Mouse (Mus musculus) hindbrain, embryonic 14.5 days (tissue): ENCODE results near the gene Grin3a. TPM values are rescaled to one million over a fixed set of nuclear protein-coding genes. Genes with fewer than 3 reads are reported as not detected.

Source experiments
- ATAC-seq: fragments of 200-750 bp; cut with Nextera tagmentation; 2 replicates; pipeline ENCODE4 v1.8.0; 2017; ENCODE audit warnings: moderate number of reproducible peaks, mild to moderate bottlenecking, moderate TSS enrichment, moderate library complexity; ENCODE audit not compliant: low FRiP score
- DNase-seq: peaks from one replicate; pipeline ENCODE4 v3.0.0-alpha.2; 2015; ENCODE audit warnings: low spot score
- H3K27ac ChIP-seq: fragments of 300-500 bp; sonication (generic); 2 replicates; pipeline ENCODE4 v1.5.1; 2014; ENCODE audit warnings: mild to moderate bottlenecking, moderate library complexity
- H3K27me3 ChIP-seq: fragments of 300-500 bp; sonication (generic); 2 replicates; pipeline ENCODE4 v1.6.1; 2014; ENCODE audit warnings: mild to moderate bottlenecking, low read length, mixed read lengths; ENCODE audit not compliant: control insufficient read depth, insufficient read depth
- H3K36me3 ChIP-seq: fragments of 300-500 bp; sonication (generic); replicated peaks from 2 replicates; pipeline ENCODE4 v1.6.1; 2014; ENCODE audit not compliant: control insufficient read depth, insufficient read depth
- H3K4me1 ChIP-seq: fragments of 300-500 bp; sonication (generic); replicated peaks from 2 replicates; pipeline ENCODE4 v1.6.1; 2014; ENCODE audit warnings: antibody characterized with exemption, low read length, mixed read lengths; ENCODE audit not compliant: control insufficient read depth, insufficient read depth
- H3K4me2 ChIP-seq: fragments of 300-500 bp; sonication (generic); replicated peaks from 2 replicates; pipeline ENCODE4 v1.6.1; 2014; ENCODE audit warnings: mild to moderate bottlenecking, moderate library complexity
- H3K4me3 ChIP-seq: fragments of 300-500 bp; sonication (generic); replicated peaks from 2 replicates; pipeline ENCODE4 v1.5.1; 2014; ENCODE audit warnings: mild to moderate bottlenecking, low read length
- H3K9ac ChIP-seq: fragments of 300-500 bp; sonication (generic); 2 replicates; pipeline ENCODE4 v1.6.1; 2014
- H3K9me3 ChIP-seq: fragments of 300-500 bp; sonication (generic); 2 replicates; pipeline ENCODE4 v1.6.1; 2016; ENCODE audit warnings: low read length; ENCODE audit not compliant: control insufficient read depth
- WGBS: fragments of 180-500 bp; shearing (Covaris S2); extraction: QIAGEN DNeasy Blood & Tissue Kit; methylation state at CpG from one replicate; pipeline ENCODE4 v1.1.7; 2014; 5-methylcytosine and 5-hydroxymethylcytosine counted together
- polyA plus RNA-seq: library from polyadenylated mRNA; unstranded; fragments of >200 nt; fragmentation: Nextera tagmentation; extraction: Ambion mirVana; gene quantifications from 2 replicates; pipeline ENCODE4 v1.2.1, GENCODE M21; 2014

The Grin3a gene
- polyA plus RNA-seq, result 33.7 and 42.7 TPM in 2 replicates

DNA sequence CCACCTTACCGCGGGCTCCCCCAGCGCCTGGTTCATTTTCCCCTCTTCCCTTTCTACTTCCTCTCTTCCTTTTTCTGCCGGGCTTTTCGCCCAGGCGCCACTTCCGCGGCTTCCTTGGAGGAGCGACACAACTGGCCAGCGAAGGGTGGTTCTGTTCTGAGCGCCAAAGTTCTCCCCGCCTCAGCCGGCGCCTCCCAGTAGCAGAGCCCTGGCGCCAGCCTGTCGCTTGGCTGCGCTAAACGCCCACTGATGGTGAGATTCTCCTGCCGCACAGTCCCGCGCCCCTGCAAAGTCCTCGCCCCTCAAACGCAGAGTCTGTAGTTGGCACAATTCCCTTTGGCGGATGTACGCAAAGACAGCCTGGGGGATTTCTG is at the start of gene Grin3a:
TSS of gene Grin3a (minus strand) at position 133 of the 374 bp plus-strand sequence.
- Histone ChIP-seq H3K27me3 (peaks cover 33% of the 10 kb centered on the region), H3K9me3 (no peaks in the 10 kb centered on the region), H3K4me2 (peak within 1 kb of the TSS; percentile 78), H3K36me3 (no peaks in the 10 kb centered on the region), H3K4me1 (peaks cover 2% of the 10 kb centered on the region; the same call in 1 of the 2 replicates), H3K9ac (peak within 1 kb of the TSS; percentile 65), H3K27ac (peak within 1 kb of the TSS; percentile 61), H3K4me3 (peak within 1 kb of the TSS; percentile 65)
- peak; percentile 95 for ATAC-seq
- peak; percentile 81 for DNase-seq
- WGBS, result under 1% methylated on average over 25 of the region's 25 CpGs

DNA sequence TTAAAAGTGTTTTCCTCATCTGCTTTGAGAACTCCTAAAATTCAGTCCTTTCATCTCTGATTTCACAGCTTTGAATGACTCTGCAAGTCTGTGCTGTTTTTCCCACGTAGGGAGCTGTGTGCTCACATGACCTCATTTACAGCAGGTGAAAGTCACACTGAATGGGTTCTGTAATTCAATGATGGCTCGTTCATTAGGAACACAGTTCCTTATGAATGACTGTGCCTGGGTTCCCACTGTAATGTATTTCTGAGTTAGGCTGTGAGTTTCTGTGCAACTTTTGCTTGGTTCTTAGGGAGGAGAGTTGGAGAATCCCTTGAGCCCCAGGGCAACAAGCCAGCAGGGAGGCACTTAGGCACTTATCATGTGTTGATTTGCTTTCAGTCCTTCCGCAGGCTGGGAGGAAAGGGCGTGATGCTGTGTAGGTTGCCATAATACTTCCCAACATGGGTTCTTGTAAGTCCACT is 46.3 kb upstream of the Grin3a start:
- Histone ChIP-seq H3K27me3 (no peaks in the 10 kb centered on the region), H3K9ac (no peak overlapping the region), H3K27ac (no peak overlapping the region), H3K4me2 (no peak overlapping the region), H3K4me3 (no peak overlapping the region), H3K4me1 (no peaks in the 10 kb centered on the region), H3K36me3 (no peaks in the 10 kb centered on the region), H3K9me3 (no peaks in the 10 kb centered on the region)
- DNase-seq (no peak), ATAC-seq (peak; percentile 59; the same call in 1 of the 2 replicates)
- WGBS, result 31% methylated on average over 4 of the region's 4 CpGs

- ATAC-seq, result peak; percentile 31; the same call in 1 of the 2 replicates
- no peak overlapping the region for H3K9ac ChIP-seq
- no peaks in the 10 kb centered on the region for H3K36me3 ChIP-seq
- 75% methylated on average over 3 of the region's 3 CpGs for WGBS
- no peak overlapping the region for H3K4me2 ChIP-seq
- no peak for DNase-seq
- H3K4me1 ChIP-seq, result no peaks in the 10 kb centered on the region
- H3K27ac ChIP-seq, result no peak overlapping the region
- H3K27me3 ChIP-seq, result no peaks in the 10 kb centered on the region
- H3K4me3 ChIP-seq, result no peak overlapping the region
- H3K9me3 ChIP-seq, result no peaks in the 10 kb centered on the region
Measured at GRCm38 (mm10) chr4:49877084-49877483, 31.5 kb upstream of the Grin3a start.

GRCm38 (mm10) chr4:49860611-49861010 is 15.1 kb upstream of the Grin3a start:
- Histone ChIP-seq H3K27ac (no peak overlapping the region), H3K9me3 (no peaks in the 10 kb centered on the region), H3K4me1 (no peaks in the 10 kb centered on the region), H3K9ac (no peak overlapping the region), H3K27me3 (no peaks in the 10 kb centered on the region), H3K4me2 (no peak overlapping the region), H3K36me3 (no peaks in the 10 kb centered on the region), H3K4me3 (no peak overlapping the region)
- WGBS, result 96% methylated on average over 2 of the region's 2 CpGs
- ATAC-seq (no peak), DNase-seq (no peak)

DNA sequence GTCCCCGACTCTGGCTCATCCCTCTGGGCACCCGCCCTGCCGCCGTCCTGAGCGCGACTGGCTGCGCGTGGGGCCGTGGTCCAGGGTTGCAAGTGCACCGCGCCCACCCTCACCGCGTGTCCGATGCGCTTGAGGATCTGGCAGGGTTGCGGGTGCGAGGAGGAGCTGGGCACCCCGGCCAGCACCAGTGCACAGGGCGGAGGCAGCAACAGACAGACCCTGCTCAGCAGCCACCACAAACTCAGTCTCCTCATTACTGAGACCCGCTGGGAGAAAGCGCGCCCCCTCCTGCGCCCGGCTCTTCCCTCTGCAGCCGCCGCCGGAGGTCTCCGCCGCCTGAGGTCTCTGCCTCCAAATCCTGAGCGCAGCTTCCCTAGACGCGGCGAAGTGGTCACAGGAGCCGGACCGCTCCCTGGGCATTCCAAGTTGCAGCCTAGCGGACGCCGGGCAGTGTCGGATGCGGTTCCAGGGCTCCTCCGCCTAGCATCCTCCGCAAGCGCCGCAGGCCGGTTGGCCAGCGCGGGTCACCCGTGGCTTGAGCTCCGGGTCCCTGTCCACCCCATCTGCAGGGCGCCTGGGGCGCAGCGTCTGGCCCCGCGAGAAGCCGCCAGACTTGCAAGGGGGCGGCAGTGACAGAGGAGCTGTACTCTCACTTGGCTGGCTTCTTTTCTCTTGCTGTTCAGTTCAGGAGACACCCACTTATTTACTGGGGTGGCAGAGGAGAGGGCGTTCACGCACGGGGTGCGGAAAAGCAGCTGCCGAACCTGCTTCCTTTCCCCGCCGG is 524 bp downstream of the Grin3a start:
- H3K4me2 ChIP-seq, result peak overlapping the region; percentile 78
- H3K4me1 ChIP-seq, result peaks cover 5% of the 10 kb centered on the region; the same call in 1 of the 2 replicates
- DNase-seq, result no peak
- H3K27ac ChIP-seq, result peak overlapping the region; percentile 61
- WGBS, result under 1% methylated on average over 61 of the region's 63 CpGs
- H3K9ac ChIP-seq, result peak overlapping the region; percentile 65
- peaks cover 33% of the 10 kb centered on the region for H3K27me3 ChIP-seq
- no peaks in the 10 kb centered on the region for H3K36me3 ChIP-seq
- no peaks in the 10 kb centered on the region for H3K9me3 ChIP-seq
- ATAC-seq, result peak; percentile 59
- peak overlapping the region; percentile 65 for H3K4me3 ChIP-seq

- H3K4me2 ChIP-seq, result peak overlapping the region; percentile 78
- H3K9me3 ChIP-seq, result no peaks in the 10 kb centered on the region
- H3K27ac ChIP-seq, result peak overlapping the region; percentile 34; the same call in 1 of the 2 replicates
- H3K9ac ChIP-seq, result peak overlapping the region; percentile 65
- peaks cover 5% of the 10 kb centered on the region; the same call in 1 of the 2 replicates for H3K4me1 ChIP-seq
- ATAC-seq (peak; percentile 31; the same call in 1 of the 2 replicates), DNase-seq (no peak)
- no peaks in the 10 kb centered on the region for H3K36me3 ChIP-seq
- WGBS, result 2% methylated on average over 33 of the region's 33 CpGs
- peak overlapping the region; percentile 65 for H3K4me3 ChIP-seq
- H3K27me3 ChIP-seq, result peaks cover 33% of the 10 kb centered on the region
Measured at GRCm38 (mm10) chr4:49844274-49844827, 1.2 kb downstream of the Grin3a start.

- no peak for DNase-seq
- Histone ChIP-seq H3K4me3 (peak overlapping the region; percentile 65), H3K4me2 (peak overlapping the region; percentile 78), H3K9me3 (no peaks in the 10 kb centered on the region), H3K27ac (no peak overlapping the region), H3K36me3 (no peaks in the 10 kb centered on the region), H3K27me3 (peaks cover 33% of the 10 kb centered on the region), H3K9ac (peak overlapping the region; percentile 65), H3K4me1 (peaks cover 5% of the 10 kb centered on the region; the same call in 1 of the 2 replicates)
- no peak for ATAC-seq
- 24% methylated on average over 6 of the region's 6 CpGs for WGBS
Measured at GRCm38 (mm10) chr4:49843787-49844186, 1.8 kb downstream of the Grin3a start.

DNA sequence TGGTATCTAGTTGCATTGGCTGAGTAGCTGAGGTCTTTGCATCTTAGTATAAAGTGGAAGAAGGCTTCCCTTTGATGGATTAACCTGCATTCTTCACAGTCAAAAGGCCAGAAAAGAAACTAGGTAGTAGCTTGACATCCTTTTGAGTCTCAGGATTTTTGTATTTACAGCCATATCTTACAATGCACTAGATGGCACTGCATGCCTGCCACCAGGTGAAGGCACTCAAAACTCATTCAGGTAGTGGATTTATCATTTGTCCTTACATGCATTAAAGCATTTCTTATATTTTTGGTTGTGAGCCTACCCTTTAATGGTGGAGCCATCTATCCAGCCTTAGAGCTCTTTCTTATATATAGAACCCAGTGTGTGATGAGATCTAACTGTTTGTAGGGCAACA is 13.5 kb downstream of the Grin3a start:
- Histone ChIP-seq H3K9ac (no peak overlapping the region), H3K36me3 (no peaks in the 10 kb centered on the region), H3K4me3 (no peak overlapping the region), H3K27ac (no peak overlapping the region), H3K4me2 (no peak overlapping the region), H3K9me3 (no peaks in the 10 kb centered on the region), H3K27me3 (no peaks in the 10 kb centered on the region), H3K4me1 (no peaks in the 10 kb centered on the region)
- DNase-seq (no peak), ATAC-seq (no peak)

- Histone ChIP-seq H3K27ac (no peak overlapping the region), H3K9me3 (no peaks in the 10 kb centered on the region), H3K27me3 (no peaks in the 10 kb centered on the region), H3K9ac (no peak overlapping the region), H3K4me2 (no peak overlapping the region), H3K36me3 (no peaks in the 10 kb centered on the region), H3K4me1 (no peaks in the 10 kb centered on the region), H3K4me3 (no peak overlapping the region)
- DNase-seq (no peak), ATAC-seq (no peak)
- 70% methylated on average over 3 of the region's 3 CpGs for WGBS
Measured at GRCm38 (mm10) chr4:49813852-49814251, 31.7 kb downstream of the Grin3a start.
